Mouse (Mus musculus): Measurements from ENCODE around the gene Crls1. TPM values are rescaled to one million over a fixed set of nuclear protein-coding genes. Genes with fewer than 3 reads are reported as not detected.
A peak's percentile ranks its signal among the peaks of the same experiment; 100 is the strongest.

Crls1 gene
- total RNA-seq, 2 experiments from 2014 or later = 18.0 to 18.9 TPM

GRCm38 (mm10) chr2:132880844-132881645, 34.6 kb downstream of the Crls1 start, which contains the start of gene Lrrn4:
Gene Lrrn4 (minus strand): TSS chr2:132880891.
- intact Hi-C loops (cut with DNase I) = no loop called here
- no peak for DNase-seq

- intact Hi-C loops (cut with DNase I) = no loop called here
- no peak for DNase-seq
Measured at GRCm38 (mm10) chr2:132884303-132884967, 38.0 kb downstream of the Crls1 start.

GRCm38 (mm10) chr2:132885312-132885711, 38.8 kb downstream of the Crls1 start:
- intact Hi-C loops (cut with DNase I) = no loop called here

GRCm38 (mm10) chr2:132893826-132894225, 47.4 kb downstream of the Crls1 start:
- intact Hi-C loops (cut with DNase I) = no loop called here
- no peak for DNase-seq

More at GRCm38 (mm10) chr2:132885312-132885711, 38.8 kb downstream of the Crls1 start:
- no peak for DNase-seq

- no peak for DNase-seq
- intact Hi-C loops (cut with DNase I) = no loop called here
Measured at GRCm38 (mm10) chr2:132898211-132898610, 51.7 kb downstream of the Crls1 start.

GRCm38 (mm10) chr2:132900596-132900995, 54.1 kb downstream of the Crls1 start:
- DNase-seq = no peak
- intact Hi-C loops (cut with DNase I) = loop anchor here (10.0 kb wide), 1 partner anchor 586 kb away; no protein-coding TSS in a partner anchor

GRCm38 (mm10) chr2:132901636-132902035, 55.2 kb downstream of the Crls1 start:
- no peak for DNase-seq
- intact Hi-C loops (cut with DNase I) = loop anchor here (10.0 kb wide), 1 partner anchor 587 kb away; no protein-coding TSS in a partner anchor

DNA sequence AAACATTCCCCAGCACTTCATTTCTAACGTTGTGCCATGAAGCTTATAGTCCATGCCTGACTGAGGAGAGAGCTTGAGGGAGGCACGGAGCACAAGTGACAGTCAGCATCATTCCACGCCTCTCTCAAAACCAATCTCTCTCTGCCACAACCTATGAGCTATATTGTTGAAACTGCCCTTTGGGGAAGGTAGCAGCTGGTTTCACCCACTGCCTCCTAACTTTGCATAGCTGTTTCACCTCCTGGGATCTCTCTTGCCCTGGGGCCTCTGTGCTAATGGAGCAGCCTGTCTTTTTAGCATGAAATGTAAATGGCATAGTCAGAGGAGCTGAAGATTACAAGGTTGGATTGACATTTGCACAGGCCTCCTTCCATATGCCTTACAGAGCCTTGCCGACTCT, 55.6 kb downstream of the Crls1 start:
- no peak for DNase-seq
- intact Hi-C loops (cut with DNase I) = loop anchor here (10.0 kb wide), 1 partner anchor 587 kb away; no protein-coding TSS in a partner anchor

DNA sequence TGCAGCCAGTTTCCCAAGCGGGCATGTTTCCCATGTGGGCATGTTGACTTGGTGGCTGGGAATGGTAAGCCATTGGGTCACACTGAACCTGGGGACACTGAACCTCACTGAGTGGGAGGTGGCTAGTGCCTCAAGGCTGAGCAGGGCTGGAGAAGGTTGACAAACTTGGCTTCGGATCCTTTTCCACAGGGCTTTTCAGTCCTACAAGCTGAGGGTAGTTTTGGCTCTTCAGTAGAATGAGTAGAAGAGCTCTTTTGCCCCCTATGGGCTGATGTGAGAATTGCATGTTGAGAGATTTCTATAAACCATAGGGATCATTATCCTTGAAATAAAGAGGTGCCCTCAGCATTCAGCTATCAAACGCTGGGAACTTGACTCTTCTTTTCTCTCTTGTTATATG, 57.0 kb downstream of the Crls1 start:
- intact Hi-C loops (cut with DNase I) = loop anchor here (1.0 to 10.0 kb wide), 2 partner anchors 57 to 589 kb away; partner anchors contain the start of gene Crls1
- DNase-seq = peak; percentile 30 to 32

GRCm38 (mm10) chr2:132904961-132905360, 58.5 kb downstream of the Crls1 start:
- DNase-seq = no peak
- intact Hi-C loops (cut with DNase I) = loop anchor here (10.0 kb wide), 1 partner anchor 590 kb away; no protein-coding TSS in a partner anchor

- DNase-seq = peak in 1 of 2 experiments; percentile 22
- intact Hi-C loops (cut with DNase I) = loop anchor here (1.0 to 10.0 kb wide), 2 partner anchors 388 to 592 kb away; no protein-coding TSS in a partner anchor
Measured at GRCm38 (mm10) chr2:132906763-132907162, 60.3 kb downstream of the Crls1 start.

DNA sequence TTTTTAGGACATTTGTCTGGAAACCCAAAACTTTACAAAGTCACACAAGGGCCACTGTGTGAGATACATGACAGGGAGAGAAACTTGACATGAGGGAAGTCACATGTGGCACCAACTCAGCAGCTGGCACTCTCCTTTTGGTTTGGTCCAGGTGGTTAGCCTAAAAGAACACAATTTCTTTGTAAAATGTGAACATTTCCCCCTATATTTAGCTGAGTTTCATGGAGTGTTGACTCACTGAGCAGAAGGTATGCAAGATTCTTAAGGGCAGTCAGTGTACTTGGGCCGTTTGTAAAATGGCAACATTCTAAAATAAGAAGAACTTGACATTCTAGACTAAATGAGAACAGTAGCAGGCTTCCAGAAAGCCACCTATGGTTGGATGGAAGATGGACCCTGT, 68.3 kb downstream of the Crls1 start:
- intact Hi-C loops (cut with DNase I) = no loop called here

More for the DNA sequence above, 68.3 kb downstream of the Crls1 start:
- no peak for DNase-seq

Other genes starting within 250 kb of the Crls1 start
- gene Shld1, start 159.7 kb upstream of the Crls1 start, total RNA-seq (2021) = 10 to 100 TPM; 49.3 to 59.3 TPM
- under 1 TPM; 0.16 to 0.61 TPM for gene Chgb, start 65.4 kb upstream of the Crls1 start, total RNA-seq (2021)
- 1 to 10 TPM; 6.9 to 7.0 TPM for gene Trmt6, start 30.6 kb upstream of the Crls1 start, total RNA-seq (2021)
- 1 to 10 TPM; 1.8 to 2.4 TPM for gene Mcm8, start 30.5 kb upstream of the Crls1 start, total RNA-seq (2021)
- gene Lrrn4, start 34.2 kb downstream of the Crls1 start, total RNA-seq (2021) = 1 to 10 TPM; 5.0 to 9.0 TPM
- gene Fermt1, start 99.2 kb downstream of the Crls1 start, total RNA-seq (2021) = not detected